Mouse (Mus musculus) ES-E14 (cell line): ENCODE results near the gene Cct7. TPM values are rescaled to one million over a fixed set of nuclear protein-coding genes. Genes with fewer than 3 reads are reported as not detected.

Source experiments
- DNase-seq: peaks from one replicate; pipeline ENCODE4 v3.0.0-alpha.2; 2013; ENCODE audit warnings: low read depth, low spot score
- H3K27ac ChIP-seq: 2 replicates; pipeline ENCODE4 v1.5.1; 2012; ENCODE audit warnings: low read depth, mild to moderate bottlenecking, low read length, moderate library complexity, mixed read lengths; ENCODE audit not compliant: poor library complexity, insufficient read depth, severe bottlenecking
- H3K36me3 ChIP-seq: 2 replicates; pipeline ENCODE4 v1.6.1; 2012; ENCODE audit warnings: mild to moderate bottlenecking, low read length, moderate library complexity, mixed read lengths; ENCODE audit not compliant: control insufficient read depth, poor library complexity, insufficient read depth, severe bottlenecking
- H3K4me1 ChIP-seq, 2 experiments: fragments of 150-350 bp in 1 of 2; sonication (generic) in 1 of 2; 2 replicates each; pipeline ENCODE4 v1.6.1; 2012; ENCODE audit warnings: low read length in 2 of 2, mild to moderate bottlenecking in 1 of 2, mixed read lengths in 1 of 2; ENCODE audit not compliant: control insufficient read depth in 2 of 2, insufficient read depth in 2 of 2, poor library complexity in 1 of 2
- H3K4me3 ChIP-seq, 2 experiments: fragments of 150-350 bp in 1 of 2; sonication (generic) in 1 of 2; 2 replicates each; pipeline ENCODE4 v1.5.1; 2012; ENCODE audit warnings: low read length in 2 of 2, low read depth in 1 of 2, mild to moderate bottlenecking in 1 of 2, mixed read lengths in 1 of 2; ENCODE audit not compliant: insufficient read depth in 1 of 2, poor library complexity in 1 of 2, severe bottlenecking in 1 of 2
- H3K9ac ChIP-seq: 2 replicates; pipeline ENCODE4 v1.6.1; 2012; ENCODE audit warnings: low read depth, mild to moderate bottlenecking, low read length, mixed read lengths; ENCODE audit not compliant: poor library complexity, insufficient read depth, severe bottlenecking
- H3K9me3 ChIP-seq: fragments of 150-350 bp; sonication (generic); 2 replicates; pipeline ENCODE4 v1.6.1; 2012; ENCODE audit warnings: low read depth, mild to moderate bottlenecking, low read length; ENCODE audit not compliant: control insufficient read depth, insufficient read depth
- CHD2 ChIP-seq: IDR thresholded peaks from 2 replicates; pipeline ENCODE4 v1.6.1; 2014; ENCODE audit warnings: mild to moderate bottlenecking, low read depth, low read length, inconsistent platforms
- HCFC1 ChIP-seq: IDR thresholded peaks from 2 replicates; pipeline ENCODE4 v1.6.1; 2012; ENCODE audit warnings: low read length, inconsistent platforms, borderline replicate concordance; ENCODE audit not compliant: insufficient read depth
- MAFK ChIP-seq: IDR thresholded peaks from 2 replicates; pipeline ENCODE4 v1.6.1; 2014; ENCODE audit warnings: mild to moderate bottlenecking, low read depth, low read length, inconsistent platforms; ENCODE audit not compliant: insufficient read depth
- ZC3H11A ChIP-seq: IDR thresholded peaks from 2 replicates; pipeline ENCODE4 v1.6.1; 2012; ENCODE audit warnings: low read depth, mild to moderate bottlenecking, inconsistent platforms, low read length, borderline replicate concordance
- ZNF384 ChIP-seq: IDR thresholded peaks from 2 replicates; pipeline ENCODE4 v1.6.1; 2012; ENCODE audit warnings: low read depth, low read length, inconsistent platforms
- in situ Hi-C, 2 experiments: fragments of 600-800 bp; cut with MboI; formaldehyde crosslinking; loops; one replicate each; pipeline ENCODE4 v1.15.1; 2025; ENCODE audit warnings: low sequenced_read_pairs in 2 of 2, inconsistent platforms in 1 of 2; ENCODE audit not compliant: unreplicated experiment in 2 of 2
- total RNA-seq: library from RNA; depleted of rRNA; stranded (reverse); fragments of 300-350 nt; gene quantifications from 2 replicates; pipeline ENCODE4 v1.2.3, GENCODE M21; 2012

Cct7 gene
- total RNA-seq, 1 experiment: 584 TPM

DNA sequence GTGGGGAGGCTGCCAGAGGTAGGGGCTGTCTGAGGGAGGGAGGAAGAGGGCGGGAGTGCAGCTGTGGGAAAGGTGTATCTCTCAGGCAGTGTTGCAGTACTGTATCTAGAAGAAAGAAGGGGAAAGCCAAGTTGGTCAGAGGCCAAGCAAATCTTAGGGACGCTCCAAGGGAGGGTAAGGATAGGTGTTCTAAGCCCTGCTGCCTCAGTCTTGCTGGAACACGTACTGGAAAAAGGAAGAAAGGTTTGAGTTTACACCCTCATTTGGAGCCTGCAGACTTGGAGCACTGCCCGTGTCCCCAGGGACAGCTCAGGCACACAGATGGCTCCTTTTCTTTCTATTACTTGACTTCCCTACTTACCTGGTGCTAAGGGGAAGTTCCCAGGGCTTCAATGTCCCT, 10.2 kb upstream of the Cct7 start:
- in situ Hi-C loops: no loop called here
- TF ChIP-seq MAFK (no peak), ZC3H11A (no peak), ZNF384 (no peak), CHD2 (no peak), HCFC1 (no peak)

GRCm38 (mm10) chr6:85443488-85444233, 7.7 kb upstream of the Cct7 start:
- no peak overlapping the region for H3K4me3 ChIP-seq
- H3K36me3 ChIP-seq: peaks cover 66% of the 10 kb centered on the region
- no peak overlapping the region for H3K27ac ChIP-seq
- in situ Hi-C loops: no loop called here
- TF ChIP-seq CHD2: no peak
- no peak for DNase-seq
- H3K9ac ChIP-seq: no peak overlapping the region
- H3K4me1 ChIP-seq: peaks cover 0 to 2% of the 10 kb centered on the region in 2 experiments; a peak in 1 of 4 replicates
- no peaks in the 10 kb centered on the region for H3K9me3 ChIP-seq

More for the DNA sequence above, 10.2 kb upstream of the Cct7 start:
- DNase-seq: no peak
- no peak overlapping the region for H3K9ac ChIP-seq
- no peaks in the 10 kb centered on the region for H3K9me3 ChIP-seq
- H3K4me1 ChIP-seq: peaks cover 0 to 2% of the 10 kb centered on the region in 2 experiments; a peak in 1 of 4 replicates
- H3K36me3 ChIP-seq: peaks cover 64% of the 10 kb centered on the region
- no peak overlapping the region for H3K27ac ChIP-seq
- no peak overlapping the region for H3K4me3 ChIP-seq

- Histone ChIP-seq H3K36me3 (peaks cover 59% of the 10 kb centered on the region), H3K9me3 (no peaks in the 10 kb centered on the region), H3K27ac (no peak overlapping the region), H3K4me1 (peaks cover 0 to 2% of the 10 kb centered on the region in 2 experiments; a peak in 1 of 4 replicates), H3K4me3 (no peak overlapping the region), H3K9ac (no peak overlapping the region)
- in situ Hi-C loops: no loop called here
- TF ChIP-seq HCFC1: no peak
- TF ChIP-seq ZC3H11A: no peak
- TF ChIP-seq ZNF384: no peak
- TF ChIP-seq MAFK: no peak
- TF ChIP-seq CHD2: no peak
- DNase-seq: no peak
Measured at GRCm38 (mm10) chr6:85444266-85444965, 6.9 kb upstream of the Cct7 start.

GRCm38 (mm10) chr6:85445286-85445685, 6.0 kb upstream of the Cct7 start:
- H3K4me1 ChIP-seq: no peaks in the 10 kb centered on the region
- H3K36me3 ChIP-seq: peaks cover 50% of the 10 kb centered on the region
- in situ Hi-C loops: no loop called here

More at GRCm38 (mm10) chr6:85445286-85445685, 6.0 kb upstream of the Cct7 start:
- Histone ChIP-seq H3K9ac (no peak overlapping the region), H3K9me3 (no peaks in the 10 kb centered on the region), H3K4me3 (no peak overlapping the region), H3K27ac (no peak overlapping the region)
- DNase-seq: no peak
- no peak for TF ChIP-seq HCFC1
- TF ChIP-seq CHD2: no peak
- TF ChIP-seq ZNF384: no peak
- TF ChIP-seq ZC3H11A: no peak
- no peak for TF ChIP-seq MAFK
